Mouse (Mus musculus) heart, postnatal 0 days (tissue): Measurements from ENCODE around the gene Prpf38b. TPM values are rescaled to one million over a fixed set of nuclear protein-coding genes. Genes with fewer than 3 reads are reported as not detected.
"Not testable (repeated sequence)": the region's sequence is repeated elsewhere in the genome, so short reads cannot be mapped to it uniquely, and the experiment has no call there.

Experiments
- ATAC-seq: fragments of 200-750 bp; cut with Nextera tagmentation; 2 replicates; pipeline ENCODE4 v1.8.0; 2017; ENCODE audit warnings: low read depth, moderate number of reproducible peaks, moderate library complexity; ENCODE audit not compliant: insufficient read depth
- DNase-seq: peaks from one replicate; pipeline ENCODE4 v3.0.0-alpha.2; 2016; ENCODE audit warnings: low spot score
- H3K27ac ChIP-seq: fragments of 300-500 bp; sonication (generic); 2 replicates; pipeline ENCODE4 v1.5.1; 2014; ENCODE audit warnings: low read depth, mild to moderate bottlenecking
- H3K27me3 ChIP-seq: fragments of 300-500 bp; sonication (generic); 2 replicates; pipeline ENCODE4 v1.6.1; 2014; ENCODE audit warnings: low read length, mixed read lengths; ENCODE audit not compliant: control insufficient read depth, insufficient read depth
- H3K36me3 ChIP-seq: fragments of 300-500 bp; sonication (generic); replicated peaks from 2 replicates; pipeline ENCODE4 v1.6.1; 2014; ENCODE audit warnings: low read length, mixed read lengths; ENCODE audit not compliant: control insufficient read depth, insufficient read depth
- H3K4me1 ChIP-seq: fragments of 300-500 bp; sonication (generic); 2 replicates; pipeline ENCODE4 v1.6.1; 2014; ENCODE audit warnings: antibody characterized with exemption; ENCODE audit not compliant: control insufficient read depth, insufficient read depth
- H3K4me2 ChIP-seq: fragments of 300-500 bp; sonication (generic); 2 replicates; pipeline ENCODE4 v1.6.1; 2014; ENCODE audit warnings: low read depth, mild to moderate bottlenecking, low read length, moderate library complexity
- H3K4me3 ChIP-seq: fragments of 300-500 bp; sonication (generic); 2 replicates; pipeline ENCODE4 v1.5.1; 2014; ENCODE audit warnings: low read depth, low read length
- H3K9ac ChIP-seq: fragments of 300-500 bp; sonication (generic); replicated peaks from 2 replicates; pipeline ENCODE4 v1.6.1; 2014; ENCODE audit warnings: low read depth, low read length, mixed read lengths
- H3K9me3 ChIP-seq: fragments of 300-500 bp; sonication (generic); replicated peaks from 2 replicates; pipeline ENCODE4 v1.6.1; 2016; ENCODE audit warnings: low read length; ENCODE audit not compliant: control insufficient read depth
- CTCF ChIP-seq: IDR thresholded peaks from 2 replicates; pipeline ENCODE4 v1.5.1; 2016; ENCODE audit warnings: antibody characterized with exemption, control low read depth, low read depth
- EP300 ChIP-seq: IDR thresholded peaks from 2 replicates; pipeline ENCODE4 v1.6.1; 2016; ENCODE audit warnings: antibody characterized with exemption, low read depth
- WGBS: fragments of 180-500 bp; shearing (Covaris S2); extraction: QIAGEN DNeasy Blood & Tissue Kit; methylation state at CpG from one replicate; pipeline ENCODE4 v1.1.7; 2014; 5-methylcytosine and 5-hydroxymethylcytosine counted together
- polyA plus RNA-seq: library from polyadenylated mRNA; unstranded; fragments of >200 nt; fragmentation: Nextera tagmentation; extraction: Ambion mirVana; gene quantifications from 2 replicates; pipeline ENCODE4 v1.2.1, GENCODE M21; 2015
- total RNA-seq: library from RNA; depleted of rRNA; stranded (reverse); fragments of >200 nt; gene quantifications from 2 replicates; pipeline ENCODE4 v1.2.3, GENCODE M21; 2014; ENCODE audit warnings: low replicate concordance

Gene Prpf38b
- total and polyA plus RNA-seq, 2 experiments from 2014 or later: 27.8 to 33.8 TPM

DNA sequence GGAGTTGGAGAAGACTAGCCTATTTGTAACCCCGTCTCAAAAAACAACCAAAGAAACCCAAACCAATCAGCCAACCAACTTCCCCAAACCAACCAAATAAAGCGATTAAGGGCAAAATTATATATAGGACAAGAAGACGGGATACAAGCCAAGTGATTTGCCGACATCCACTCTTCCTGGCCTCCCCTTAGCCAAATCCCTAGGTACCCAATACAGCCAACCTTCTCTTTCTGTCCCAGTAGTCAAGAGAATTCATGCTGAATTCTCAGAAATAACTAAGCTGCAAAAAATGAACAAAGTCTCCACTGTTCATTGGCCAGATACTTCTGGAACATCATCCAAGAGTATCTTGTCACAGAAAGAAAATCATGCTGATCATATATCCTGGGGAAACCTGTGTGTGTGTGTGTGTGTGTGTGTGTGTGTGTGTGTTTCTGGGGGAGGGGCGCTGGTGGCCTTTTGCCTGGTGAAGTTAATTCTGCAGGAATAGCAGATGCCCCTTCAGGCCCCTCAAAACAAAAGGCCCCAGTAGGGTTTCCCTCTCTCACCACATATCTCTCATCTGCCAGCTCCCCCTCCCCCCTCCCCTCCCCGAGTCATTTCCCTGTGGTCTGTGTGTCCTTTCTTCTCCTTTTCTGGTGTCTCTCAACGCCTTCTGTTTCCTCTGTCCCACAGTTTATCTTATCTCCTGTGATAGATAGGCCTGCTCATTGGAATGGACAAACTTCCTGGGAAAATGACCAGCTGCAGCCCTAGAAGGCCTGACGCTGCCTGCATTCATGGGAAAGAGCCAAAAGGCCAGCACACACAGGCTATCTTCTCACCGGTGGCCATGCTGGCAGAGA, 25.6 kb downstream of the Prpf38b start:
- Histone ChIP-seq H3K27ac (peak overlapping the region; percentile 43), H3K36me3 (no peaks in the 10 kb centered on the region), H3K27me3 (no peaks in the 10 kb centered on the region), H3K4me2 (no peak overlapping the region), H3K4me3 (no peak overlapping the region), H3K9ac (no peak overlapping the region), H3K9me3 (no peaks in the 10 kb centered on the region), H3K4me1 (peaks cover 23% of the 10 kb centered on the region)
- ATAC-seq (peak; percentile 64), DNase-seq (peak; percentile 57)
- WGBS: 29% methylated on average over 8 of the region's 9 CpGs
- no peak for TF ChIP-seq CTCF
- TF ChIP-seq EP300: no peak

DNA sequence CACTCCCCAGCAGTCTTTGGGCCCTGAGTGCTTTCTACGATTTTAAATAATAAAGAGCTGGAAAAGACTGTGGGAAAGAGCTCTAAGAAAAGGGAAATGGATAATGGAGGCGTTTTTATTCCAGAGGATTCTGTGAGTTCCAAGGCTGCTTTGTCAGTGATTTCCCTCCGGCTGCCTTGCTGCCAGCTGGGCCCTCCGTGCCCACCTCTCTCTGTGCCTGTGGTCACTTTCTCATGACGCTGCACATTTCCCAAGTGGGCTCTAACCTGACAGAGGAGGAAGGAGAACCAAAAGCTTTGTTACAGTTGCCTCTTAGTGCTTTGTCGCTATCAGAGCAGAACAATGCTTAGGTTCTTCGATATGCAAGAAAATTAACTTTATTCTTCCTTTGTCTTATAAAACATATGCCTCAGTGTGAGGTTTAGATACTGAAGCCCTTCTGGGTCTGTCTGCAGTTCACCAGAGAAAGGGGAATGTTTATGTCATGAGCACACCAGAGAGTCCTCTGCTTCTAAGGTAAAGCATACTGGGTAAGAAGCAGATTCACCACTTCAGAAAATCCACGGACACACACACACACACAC, 26.7 kb downstream of the Prpf38b start:
- H3K9me3 ChIP-seq: no peaks in the 10 kb centered on the region
- H3K9ac ChIP-seq: no peak overlapping the region
- WGBS: 56% methylated on average over 8 of the region's 8 CpGs
- ATAC-seq (no peak), DNase-seq (no peak)
- H3K4me2 ChIP-seq: no peak overlapping the region
- no peaks in the 10 kb centered on the region for H3K36me3 ChIP-seq
- H3K27ac ChIP-seq: no peak overlapping the region
- H3K4me1 ChIP-seq: peaks cover 31% of the 10 kb centered on the region
- TF ChIP-seq EP300 (no peak), CTCF (no peak)
- H3K27me3 ChIP-seq: no peaks in the 10 kb centered on the region
- no peak overlapping the region for H3K4me3 ChIP-seq

DNA sequence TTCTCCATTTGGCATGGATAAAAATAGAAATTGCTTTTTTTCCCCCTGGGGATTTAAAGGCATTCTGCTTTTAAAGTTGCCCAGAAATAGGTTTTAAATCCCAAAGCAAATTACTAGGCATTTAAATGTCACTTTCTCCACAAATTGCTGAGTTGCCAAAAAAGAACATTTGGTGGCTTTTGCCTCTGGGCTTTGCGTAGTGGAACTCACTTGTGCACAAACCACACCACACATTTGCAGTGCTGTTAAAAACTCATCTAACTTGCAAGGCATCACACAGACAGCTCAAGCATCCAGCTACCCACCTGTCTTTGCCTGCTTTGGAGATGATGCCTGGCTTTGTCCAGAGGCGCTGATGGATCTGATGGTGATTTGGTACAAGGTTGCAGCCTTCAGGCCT, 28.5 kb downstream of the Prpf38b start:
- ATAC-seq (no peak), DNase-seq (no peak)
- Histone ChIP-seq H3K4me3 (no peak overlapping the region), H3K9ac (no peak overlapping the region), H3K4me1 (peaks cover 41% of the 10 kb centered on the region), H3K36me3 (no peaks in the 10 kb centered on the region), H3K4me2 (no peak overlapping the region), H3K27me3 (no peaks in the 10 kb centered on the region), H3K27ac (no peak overlapping the region), H3K9me3 (no peaks in the 10 kb centered on the region)
- WGBS: 94% methylated on average over 2 of the region's 2 CpGs
- no peak for TF ChIP-seq CTCF
- no peak for TF ChIP-seq EP300

DNA sequence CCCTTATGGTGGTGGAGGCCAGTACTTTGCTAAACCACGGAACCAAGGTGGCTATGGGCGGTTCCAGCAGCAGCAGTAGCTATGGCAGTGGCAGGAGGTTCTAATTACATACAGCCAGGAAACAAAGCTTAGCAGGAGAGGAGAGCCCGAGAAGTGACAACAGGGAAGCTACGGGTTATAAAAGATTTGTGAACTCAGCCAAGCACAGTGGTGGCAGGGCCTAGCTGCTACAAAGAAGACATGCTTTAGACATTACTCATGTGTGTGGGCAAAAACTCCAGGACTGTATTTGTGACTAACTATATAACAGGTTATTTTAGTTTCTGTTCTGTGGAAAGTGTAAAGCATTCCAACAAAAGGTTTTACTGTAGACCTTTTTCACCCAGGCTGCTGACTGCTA, 29.7 kb downstream of the Prpf38b start:
- not testable (repeated sequence) for ATAC-seq, H3K27me3 ChIP-seq, H3K4me3 ChIP-seq, H3K36me3 ChIP-seq, H3K9me3 ChIP-seq, H3K4me2 ChIP-seq, H3K9ac ChIP-seq, DNase-seq
- WGBS: 44% methylated on average over 4 of the region's 4 CpGs
- Histone ChIP-seq H3K27ac (peak overlapping the region; percentile 81), H3K4me1 (peaks cover 41% of the 10 kb centered on the region)

DNA sequence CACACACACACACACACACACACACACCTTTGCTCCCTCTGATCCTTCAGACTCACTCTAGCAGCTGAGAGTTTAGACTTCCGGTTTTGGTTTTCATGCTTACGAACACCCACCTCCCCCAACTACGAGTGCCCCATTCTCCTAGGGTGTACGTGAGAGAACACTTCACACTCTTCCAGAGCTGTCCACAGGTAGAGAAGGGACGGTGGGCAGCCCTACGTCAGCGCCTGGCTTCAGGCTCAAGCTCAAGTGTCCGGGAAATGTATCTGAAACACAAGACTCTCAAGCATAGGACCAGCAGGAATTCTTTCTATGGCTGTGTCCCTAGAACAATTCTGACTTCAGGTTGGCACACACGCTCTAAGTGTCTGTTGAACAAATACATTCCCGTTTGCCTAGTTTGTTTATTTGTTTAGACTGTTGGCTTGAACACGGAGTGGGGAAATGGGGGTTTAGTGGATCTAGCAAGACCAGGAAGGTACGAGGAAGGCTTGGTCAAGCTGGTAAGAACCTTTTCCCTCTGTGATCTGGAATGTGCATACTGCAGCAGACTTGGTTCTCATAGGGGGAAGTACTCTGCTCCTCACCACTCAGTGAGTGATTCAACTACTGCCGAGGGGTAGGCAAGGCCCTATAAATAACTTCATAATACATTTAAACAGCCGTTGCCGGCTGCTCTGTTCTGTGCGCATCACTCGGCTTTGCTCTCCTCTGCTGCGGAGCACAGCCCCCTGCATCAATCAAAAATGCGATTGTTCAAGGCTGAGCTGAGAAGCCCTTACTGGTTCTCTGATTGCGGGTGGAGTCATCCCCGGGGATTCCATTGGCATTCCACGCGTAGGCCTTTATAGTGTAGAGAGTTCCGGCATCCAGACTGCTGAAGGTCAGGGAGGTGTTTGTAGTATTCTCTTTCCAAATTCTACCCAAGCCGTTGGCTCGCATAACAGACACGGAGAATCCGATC, 30.7 kb downstream of the Prpf38b start:
- no peak overlapping the region for H3K9ac ChIP-seq
- H3K4me3 ChIP-seq: no peak overlapping the region
- peak overlapping the region; percentile 14 for H3K4me2 ChIP-seq
- DNase-seq (peak; percentile 79), ATAC-seq (peak; percentile 86)
- no peaks in the 10 kb centered on the region for H3K9me3 ChIP-seq
- H3K27ac ChIP-seq: peak overlapping the region; percentile 81
- 26% methylated on average over 28 of the region's 28 CpGs for WGBS
- no peaks in the 10 kb centered on the region for H3K36me3 ChIP-seq
- TF ChIP-seq EP300 (no peak), CTCF (no peak)
- H3K4me1 ChIP-seq: peaks cover 31% of the 10 kb centered on the region
- no peaks in the 10 kb centered on the region for H3K27me3 ChIP-seq
